Mouse (Mus musculus) hindbrain, embryonic 14.5 days (tissue): ENCODE data around the gene Utp11. TPM values are rescaled to one million over a fixed set of nuclear protein-coding genes. Genes with fewer than 3 reads are reported as not detected.
A peak's percentile ranks its signal among the peaks of the same experiment; 100 is the strongest.

ENCODE experiments used
- ATAC-seq: fragments of 200-750 bp; cut with Nextera tagmentation; 2 replicates; pipeline ENCODE4 v1.8.0; 2017; ENCODE audit warnings: moderate number of reproducible peaks, mild to moderate bottlenecking, moderate TSS enrichment, moderate library complexity; ENCODE audit not compliant: low FRiP score
- DNase-seq: peaks from one replicate; pipeline ENCODE4 v3.0.0-alpha.2; 2015; ENCODE audit warnings: low spot score
- H3K27ac ChIP-seq: fragments of 300-500 bp; sonication (generic); 2 replicates; pipeline ENCODE4 v1.5.1; 2014; ENCODE audit warnings: mild to moderate bottlenecking, moderate library complexity
- H3K27me3 ChIP-seq: fragments of 300-500 bp; sonication (generic); 2 replicates; pipeline ENCODE4 v1.6.1; 2014; ENCODE audit warnings: mild to moderate bottlenecking, low read length, mixed read lengths; ENCODE audit not compliant: control insufficient read depth, insufficient read depth
- H3K36me3 ChIP-seq: fragments of 300-500 bp; sonication (generic); replicated peaks from 2 replicates; pipeline ENCODE4 v1.6.1; 2014; ENCODE audit not compliant: control insufficient read depth, insufficient read depth
- H3K4me1 ChIP-seq: fragments of 300-500 bp; sonication (generic); replicated peaks from 2 replicates; pipeline ENCODE4 v1.6.1; 2014; ENCODE audit warnings: antibody characterized with exemption, low read length, mixed read lengths; ENCODE audit not compliant: control insufficient read depth, insufficient read depth
- H3K4me2 ChIP-seq: fragments of 300-500 bp; sonication (generic); replicated peaks from 2 replicates; pipeline ENCODE4 v1.6.1; 2014; ENCODE audit warnings: mild to moderate bottlenecking, moderate library complexity
- H3K4me3 ChIP-seq: fragments of 300-500 bp; sonication (generic); replicated peaks from 2 replicates; pipeline ENCODE4 v1.5.1; 2014; ENCODE audit warnings: mild to moderate bottlenecking, low read length
- H3K9ac ChIP-seq: fragments of 300-500 bp; sonication (generic); 2 replicates; pipeline ENCODE4 v1.6.1; 2014
- H3K9me3 ChIP-seq: fragments of 300-500 bp; sonication (generic); 2 replicates; pipeline ENCODE4 v1.6.1; 2016; ENCODE audit warnings: low read length; ENCODE audit not compliant: control insufficient read depth
- WGBS: fragments of 180-500 bp; shearing (Covaris S2); extraction: QIAGEN DNeasy Blood & Tissue Kit; methylation state at CpG from one replicate; pipeline ENCODE4 v1.1.7; 2014; 5-methylcytosine and 5-hydroxymethylcytosine counted together
- polyA plus RNA-seq: library from polyadenylated mRNA; unstranded; fragments of >200 nt; fragmentation: Nextera tagmentation; extraction: Ambion mirVana; gene quantifications from 2 replicates; pipeline ENCODE4 v1.2.1, GENCODE M21; 2014

Utp11 gene
- polyA plus RNA-seq, 1 experiment from 2014 or later, result 33.5 TPM

DNA sequence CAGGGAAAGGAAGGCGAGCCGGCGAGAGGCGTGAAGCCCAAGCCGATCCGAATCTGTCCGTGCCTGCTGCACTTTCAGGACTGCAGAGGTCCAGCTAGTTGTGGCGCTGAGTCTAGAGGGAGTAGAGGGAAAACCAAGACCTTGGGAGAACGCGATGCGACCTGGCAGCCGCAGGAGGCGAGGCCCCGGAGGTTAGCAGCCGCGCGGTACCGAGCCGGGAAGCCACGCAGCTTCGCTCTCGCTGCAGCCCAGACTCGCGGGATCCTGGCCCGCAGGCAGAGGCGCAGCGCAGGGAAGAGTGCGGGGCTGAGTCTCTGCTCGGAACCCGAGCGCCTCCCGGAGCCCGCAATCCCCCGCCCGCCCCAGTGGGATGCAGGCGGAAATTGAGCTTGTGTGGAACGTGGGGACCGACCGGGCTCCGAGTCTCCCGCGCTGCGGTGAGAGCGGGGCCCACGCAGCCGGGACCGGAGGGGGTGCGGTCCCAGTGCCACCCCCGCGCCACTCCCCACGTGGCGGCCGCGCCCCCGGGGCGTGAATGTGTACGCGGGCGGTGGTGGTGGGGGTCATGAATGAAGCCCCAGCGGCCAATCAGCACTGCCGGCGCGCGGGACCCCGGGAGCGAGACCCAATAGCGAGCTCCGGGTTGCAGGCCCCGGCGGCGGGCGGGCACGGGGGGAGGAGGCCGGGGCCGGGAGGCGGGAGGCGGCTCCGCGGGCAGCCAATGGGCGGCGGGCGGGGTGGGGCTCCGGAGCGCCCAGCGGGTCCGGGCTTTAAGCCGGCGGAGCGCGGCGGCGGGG, 36.3 kb downstream of the Utp11 start:
- under 1% methylated on average over 73 of the region's 92 CpGs for WGBS
- Histone ChIP-seq H3K4me3 (peak overlapping the region; percentile 45), H3K9ac (peak overlapping the region; percentile 60), H3K9me3 (no peaks in the 10 kb centered on the region), H3K4me1 (peaks cover 39% of the 10 kb centered on the region), H3K27ac (0 out of 2 replicates have a peak overlapping the region, but pooled peaks have one; percentile 23), H3K4me2 (peak overlapping the region; percentile 84), H3K27me3 (peaks cover 66% of the 10 kb centered on the region), H3K36me3 (no peaks in the 10 kb centered on the region)
- ATAC-seq, result peak; percentile 92
- peak; percentile 83 for DNase-seq

DNA sequence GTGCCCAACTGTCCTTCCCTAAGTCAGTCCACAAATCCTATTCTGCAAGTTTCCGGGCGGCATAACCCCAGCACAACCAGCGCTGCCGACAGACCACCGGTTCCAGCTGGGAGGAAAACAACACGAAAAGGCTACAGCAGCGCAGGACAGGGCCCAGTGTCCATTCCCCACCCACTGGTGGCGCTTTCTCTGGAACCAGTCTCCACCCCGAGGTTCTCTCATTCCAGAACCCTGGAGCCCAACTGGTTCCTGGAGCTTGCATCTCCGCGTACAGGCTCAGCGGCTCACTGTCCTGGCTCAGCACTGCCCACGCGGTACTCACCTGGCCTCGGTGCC, 36.9 kb downstream of the Utp11 start, which contains the start of gene Pou3f1:
Gene Pou3f1, plus strand, starts transcription at position 290 of the 336 bp plus-strand sequence.
- H3K27me3 ChIP-seq, result peaks cover 61% of the 10 kb centered on the region
- H3K9ac ChIP-seq, result peak within 1 kb of the TSS; percentile 60
- peaks cover 39% of the 10 kb centered on the region for H3K4me1 ChIP-seq
- H3K9me3 ChIP-seq, result no peaks in the 10 kb centered on the region
- DNase-seq, result no peak
- peak within 1 kb of the TSS; percentile 45 for H3K4me3 ChIP-seq
- WGBS, result under 1% methylated on average over 14 of the region's 15 CpGs
- no peaks in the 10 kb centered on the region for H3K36me3 ChIP-seq
- ATAC-seq, result 0 out of 2 replicates have a peak, but pooled peaks have one; percentile 0
- H3K27ac ChIP-seq, result 0 out of 2 replicates have a peak within 1 kb of the TSS, but pooled peaks have one; percentile 23
- H3K4me2 ChIP-seq, result peak within 1 kb of the TSS; percentile 84

DNA sequence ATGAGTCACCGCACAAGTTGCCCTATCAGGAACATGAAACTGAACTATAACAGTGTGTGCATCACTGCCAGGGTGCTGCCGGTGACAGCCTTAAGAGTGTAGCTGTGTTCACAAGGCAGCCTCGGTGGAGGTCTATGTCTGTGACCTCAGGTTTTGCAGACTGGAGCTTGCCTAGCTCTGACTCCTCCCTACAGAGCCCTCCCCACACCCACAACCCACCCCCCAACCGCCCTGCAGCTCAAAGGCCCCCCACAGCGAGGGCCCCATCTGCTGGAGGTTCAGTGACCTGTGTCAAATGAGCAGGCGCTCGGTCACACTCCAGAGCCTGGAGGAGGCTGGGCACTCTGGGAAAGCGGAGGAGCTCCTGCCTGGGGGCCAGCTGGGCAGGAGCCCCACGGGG, 40.5 kb downstream of the Utp11 start:
- 2% methylated on average over 9 of the region's 9 CpGs for WGBS
- peak overlapping the region; percentile 21; the same call in 1 of the 2 replicates for H3K4me2 ChIP-seq
- no peaks in the 10 kb centered on the region for H3K36me3 ChIP-seq
- ATAC-seq (no peak), DNase-seq (no peak)
- no peak overlapping the region for H3K9ac ChIP-seq
- H3K27ac ChIP-seq, result no peak overlapping the region
- H3K4me1 ChIP-seq, result peaks cover 23% of the 10 kb centered on the region
- no peak overlapping the region for H3K4me3 ChIP-seq
- peaks cover 32% of the 10 kb centered on the region for H3K27me3 ChIP-seq
- H3K9me3 ChIP-seq, result no peaks in the 10 kb centered on the region

DNA sequence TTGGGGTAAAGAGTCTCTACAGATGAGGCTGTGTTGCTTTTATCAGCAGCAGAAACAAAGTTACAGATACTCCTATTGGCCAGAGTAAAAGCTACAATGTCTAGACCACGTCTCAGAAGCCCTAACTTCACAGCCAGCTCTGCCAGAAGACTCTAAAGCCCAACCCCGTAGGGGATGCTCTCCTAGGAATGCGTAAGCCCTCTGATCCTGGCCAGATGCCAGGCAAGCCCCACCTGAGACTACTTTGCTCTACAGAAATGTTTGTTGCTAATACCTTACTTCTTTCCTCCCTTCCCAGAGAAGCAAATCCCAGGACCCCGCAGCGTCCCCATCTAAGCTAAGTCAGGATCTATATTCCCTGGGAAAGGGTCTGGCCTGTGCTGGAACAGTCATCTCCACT, 45.5 kb downstream of the Utp11 start:
- DNase-seq (no peak), ATAC-seq (no peak)
- WGBS, result 28% methylated on average over 5 of the region's 5 CpGs
- no peak overlapping the region for H3K9ac ChIP-seq
- no peak overlapping the region for H3K27ac ChIP-seq
- H3K4me3 ChIP-seq, result no peak overlapping the region
- peaks cover 8% of the 10 kb centered on the region; the same call in 1 of the 2 replicates for H3K4me1 ChIP-seq
- no peaks in the 10 kb centered on the region for H3K9me3 ChIP-seq
- H3K27me3 ChIP-seq, result peaks cover 3% of the 10 kb centered on the region; the same call in 1 of the 2 replicates
- H3K36me3 ChIP-seq, result no peaks in the 10 kb centered on the region
- H3K4me2 ChIP-seq, result no peak overlapping the region

DNA sequence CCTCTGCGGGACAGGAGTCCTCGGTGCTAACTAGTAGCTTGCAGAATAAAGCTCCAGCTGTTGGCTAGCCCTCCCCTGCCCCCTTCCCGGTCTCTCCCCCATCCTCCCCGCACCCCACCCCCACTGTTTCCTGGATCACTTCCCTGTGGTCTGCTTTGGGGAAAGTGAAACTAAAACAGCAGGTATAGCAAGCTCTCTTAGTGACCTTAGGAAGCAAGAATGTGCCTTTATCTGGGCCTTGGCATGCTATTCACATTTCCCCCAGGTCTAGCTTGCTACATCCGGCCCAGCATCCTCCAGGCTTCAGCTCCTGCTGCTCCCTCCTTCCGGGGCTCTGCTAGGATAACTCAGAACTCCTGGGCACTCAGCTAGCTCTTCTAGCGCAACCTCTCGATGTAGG, 46.8 kb downstream of the Utp11 start:
- Histone ChIP-seq H3K9me3 (no peaks in the 10 kb centered on the region), H3K9ac (no peak overlapping the region), H3K27me3 (0 out of 2 replicates have a peak, but pooled peaks cover 3% of the 10 kb centered on the region), H3K4me1 (no peaks in the 10 kb centered on the region), H3K27ac (no peak overlapping the region), H3K4me2 (0 out of 2 replicates have a peak overlapping the region, but pooled peaks have one; percentile 15), H3K36me3 (no peaks in the 10 kb centered on the region), H3K4me3 (no peak overlapping the region)
- ATAC-seq (no peak), DNase-seq (no peak)
- WGBS, result 26% methylated on average over 8 of the region's 8 CpGs

DNA sequence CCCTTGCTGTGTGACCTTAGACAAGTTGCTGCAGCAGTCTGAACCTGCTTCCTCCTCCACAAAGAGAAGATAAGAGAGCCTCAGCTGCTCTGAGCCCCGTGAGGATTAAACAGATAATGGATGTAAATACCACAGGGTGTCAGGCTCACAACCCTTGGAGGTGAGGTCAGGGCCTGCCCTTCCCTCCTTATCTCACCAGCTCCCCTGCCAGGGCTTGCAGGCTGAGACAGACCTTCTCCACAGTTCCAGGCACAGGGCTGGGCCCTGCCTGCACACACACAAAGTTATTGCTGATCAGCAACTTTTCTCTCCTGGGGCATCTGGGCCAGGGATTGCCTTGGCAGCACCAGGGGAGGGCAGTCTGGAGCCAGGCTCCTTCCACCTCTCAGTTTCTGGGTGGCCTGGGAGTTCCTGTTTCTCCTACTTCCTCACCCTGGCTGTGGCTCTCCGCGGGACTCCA, 48.4 kb downstream of the Utp11 start:
- Histone ChIP-seq H3K27ac (no peak overlapping the region), H3K9ac (no peak overlapping the region), H3K36me3 (no peaks in the 10 kb centered on the region), H3K27me3 (peaks cover 7% of the 10 kb centered on the region; the same call in 1 of the 2 replicates), H3K4me3 (no peak overlapping the region), H3K9me3 (no peaks in the 10 kb centered on the region), H3K4me2 (no peak overlapping the region), H3K4me1 (peaks cover 2% of the 10 kb centered on the region; the same call in 1 of the 2 replicates)
- DNase-seq, result no peak
- ATAC-seq, result no peak
- WGBS, result 39% methylated on average over 3 of the region's 3 CpGs

DNA sequence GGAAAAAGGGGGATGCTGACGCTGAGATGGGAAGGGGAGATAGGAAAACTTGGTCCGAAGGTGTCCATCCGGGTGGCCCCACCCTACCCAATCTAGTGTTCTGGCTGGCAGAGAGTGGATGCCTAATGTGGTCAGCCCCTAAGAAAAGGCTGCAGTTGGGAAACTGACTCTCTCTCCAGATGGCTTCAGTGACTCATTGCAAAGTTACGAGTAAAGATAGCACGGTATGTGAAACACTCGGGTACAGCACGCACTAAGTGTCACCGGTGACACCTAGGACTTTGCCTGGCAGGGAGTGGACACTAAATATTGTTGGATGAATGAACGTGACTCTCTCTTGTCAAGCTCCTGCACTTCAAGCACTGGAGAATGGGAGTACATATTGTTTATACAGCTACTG, 49.5 kb downstream of the Utp11 start:
- Histone ChIP-seq H3K4me1 (peaks cover 10% of the 10 kb centered on the region), H3K9ac (no peak overlapping the region), H3K27ac (no peak overlapping the region), H3K9me3 (no peaks in the 10 kb centered on the region), H3K4me3 (no peak overlapping the region), H3K36me3 (no peaks in the 10 kb centered on the region), H3K27me3 (peaks cover 4% of the 10 kb centered on the region; the same call in 1 of the 2 replicates), H3K4me2 (no peak overlapping the region)
- WGBS, result 97% methylated on average over 9 of the region's 9 CpGs
- ATAC-seq (no peak), DNase-seq (no peak)

DNA sequence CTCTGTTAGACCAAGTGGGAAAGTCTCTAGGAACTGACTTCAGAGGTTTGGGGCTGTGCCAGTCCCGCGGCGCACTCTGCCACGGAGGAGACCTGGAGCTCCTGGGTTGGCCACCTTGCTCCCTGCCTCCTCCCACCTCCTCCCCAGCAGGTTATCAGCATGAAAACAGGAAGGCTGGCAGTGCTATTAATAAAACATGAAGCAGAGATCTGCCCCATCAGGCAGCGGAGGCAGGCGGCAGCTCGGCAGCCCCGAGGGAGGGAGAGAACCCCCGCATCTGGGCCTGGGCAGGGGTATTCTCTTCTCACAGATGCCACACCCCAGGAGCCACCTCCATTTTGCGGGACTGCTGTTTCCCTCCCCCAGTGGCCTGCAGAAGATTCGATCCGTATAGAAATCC, 53.7 kb downstream of the Utp11 start:
- H3K9me3 ChIP-seq, result no peaks in the 10 kb centered on the region
- no peak overlapping the region for H3K27ac ChIP-seq
- H3K36me3 ChIP-seq, result no peaks in the 10 kb centered on the region
- H3K4me2 ChIP-seq, result peak overlapping the region; percentile 36
- ATAC-seq, result no peak
- no peak for DNase-seq
- no peak overlapping the region for H3K4me3 ChIP-seq
- WGBS, result 15% methylated on average over 12 of the region's 12 CpGs
- H3K9ac ChIP-seq, result no peak overlapping the region
- peaks cover 10% of the 10 kb centered on the region for H3K4me1 ChIP-seq
- H3K27me3 ChIP-seq, result peaks cover 7% of the 10 kb centered on the region; the same call in 1 of the 2 replicates

DNA sequence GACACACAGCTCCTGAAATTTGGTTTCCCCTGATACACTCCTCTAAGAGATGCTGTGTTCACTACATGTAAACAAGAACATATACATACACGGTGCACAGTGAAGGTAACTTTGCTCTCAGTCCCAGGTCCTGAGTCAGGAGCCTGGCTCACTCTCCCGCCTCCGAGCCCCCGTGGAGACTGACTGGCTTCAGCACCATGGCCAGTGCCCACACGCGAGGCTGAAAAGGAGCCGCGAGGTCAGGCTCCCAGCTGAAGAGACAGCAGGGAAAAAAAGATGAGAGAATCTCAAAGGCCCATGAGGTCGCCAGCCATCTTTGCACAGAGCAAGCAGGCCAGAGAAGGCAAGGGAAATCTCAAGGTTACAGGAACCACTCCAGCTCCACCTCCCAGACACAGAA, 60.1 kb downstream of the Utp11 start:
- Histone ChIP-seq H3K9me3 (no peaks in the 10 kb centered on the region), H3K36me3 (no peaks in the 10 kb centered on the region), H3K4me1 (0 out of 2 replicates have a peak, but pooled peaks cover 5% of the 10 kb centered on the region), H3K9ac (no peak overlapping the region), H3K4me2 (no peak overlapping the region), H3K27ac (no peak overlapping the region), H3K4me3 (no peak overlapping the region), H3K27me3 (peaks cover 3% of the 10 kb centered on the region; the same call in 1 of the 2 replicates)
- DNase-seq (no peak), ATAC-seq (no peak)
- whole genome bisulfite sequencing, result 7% methylated on average over 9 of the region's 9 CpGs
